Mouse (Mus musculus): ENCODE data around the gene Epha5. TPM values are rescaled to one million over a fixed set of nuclear protein-coding genes. Genes with fewer than 3 reads are reported as not detected.

Epha5 gene
- 6.3 TPM for polyA plus RNA-seq (2014; fragmentation: Illumina TruSeq; extraction: RNeasy Lipid Tissue Mini Kit (QIAGEN cat#74804); ENCODE audit: low read depth, low replicate concordance)

DNA sequence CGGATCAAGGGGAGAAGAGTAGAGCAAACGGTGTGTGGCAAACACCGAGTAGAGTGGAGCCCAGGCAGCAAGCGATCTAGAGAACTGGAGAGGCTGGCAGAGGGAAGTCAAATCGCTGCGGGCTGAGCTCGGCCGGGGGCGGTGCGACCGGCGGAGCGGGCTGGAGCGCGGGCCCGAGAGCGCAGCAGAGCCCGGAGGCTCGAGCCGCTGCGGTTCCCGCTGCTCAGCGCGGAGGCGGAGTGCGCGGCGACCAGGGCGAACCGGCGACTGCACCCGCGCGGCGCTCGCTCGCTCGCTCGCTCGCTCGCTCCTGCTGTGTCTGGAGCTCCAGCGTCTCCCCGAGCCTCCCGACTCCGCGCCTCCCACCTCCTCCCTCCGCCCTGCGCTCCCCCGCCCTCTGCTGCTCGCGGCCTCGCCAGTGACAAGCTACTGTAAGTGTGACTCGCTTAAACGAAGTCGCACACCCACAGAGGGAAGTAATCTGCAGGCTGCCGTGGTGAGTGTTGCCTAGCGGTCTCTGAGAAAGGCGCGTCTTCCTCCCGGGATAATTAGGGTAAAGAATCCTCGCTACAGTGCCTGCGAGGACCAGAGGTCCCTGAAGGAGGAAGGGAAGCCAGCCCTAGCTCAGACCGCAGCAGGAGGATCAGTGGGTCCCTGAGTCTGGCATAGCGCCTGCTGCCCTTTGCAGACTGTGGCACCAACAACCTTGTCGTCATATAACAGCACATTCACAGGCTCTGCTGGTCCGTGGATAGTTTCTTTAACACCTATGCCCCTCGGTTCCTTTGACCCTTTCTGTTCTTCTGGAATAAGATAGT is at the start of gene Epha5:
Epha5 (minus strand) TSS at position 321 of the 818 bp plus-strand sequence.

Measured in adrenal gland, adult 10 weeks (tissue).